ENCODE assay signal across 8 mouse cellular contexts in the genomic region with DNA sequence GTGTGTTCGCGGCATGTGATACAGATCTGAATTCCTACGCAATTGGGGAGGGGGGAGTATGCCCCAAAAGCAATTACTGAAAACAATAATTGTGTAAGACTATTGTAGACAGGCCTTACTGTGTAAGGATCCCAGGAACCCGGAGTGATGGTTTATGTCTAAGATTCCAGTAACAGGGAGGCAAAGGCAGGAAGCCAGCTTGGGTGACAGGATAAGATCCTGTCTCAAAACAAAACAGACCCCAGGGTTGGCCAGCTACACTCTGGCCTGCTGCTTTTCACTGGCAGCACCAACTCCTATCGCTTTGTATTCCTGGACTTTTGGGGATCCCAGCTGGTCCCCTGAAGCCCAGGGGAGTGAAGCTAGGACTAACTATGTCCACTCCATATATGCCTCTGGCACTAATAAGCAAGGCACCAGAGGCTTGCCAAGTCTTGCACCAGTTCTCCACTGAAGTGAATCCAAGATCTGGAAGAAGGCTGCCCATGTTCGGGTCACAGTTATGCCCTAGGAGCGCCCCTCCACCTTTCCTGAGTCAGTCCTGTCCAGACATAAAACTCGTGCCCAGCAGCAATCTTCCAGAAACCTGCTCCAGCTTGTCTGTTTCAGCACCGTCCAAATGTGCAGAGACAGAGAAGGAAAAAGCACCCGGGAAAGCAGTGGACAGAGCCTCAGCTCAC. TPM values are rescaled to one million over a fixed set of nuclear protein-coding genes. Genes with fewer than 3 reads are reported as not detected.
DNase-seq lines count a peak whose midpoint lies in the region; ATAC-seq and TF ChIP-seq lines count a peak whose summit lies in the region.

No protein-coding gene starts in this region.

- WGBS in neural tube, embryonic 11.5 days: 39% methylated on average over 10 of the region's 10 CpGs
- 13% methylated on average over 10 of the region's 10 CpGs for WGBS in embryonic facial prominence, embryonic 15.5 days
- WGBS in intestine, embryonic 14.5 days: 20% methylated on average over 10 of the region's 10 CpGs
- WGBS in liver, postnatal 0 days (ENCODE audit: insufficient replicate concordance): 29% methylated on average over 10 of the region's 10 CpGs

- no peak for TF ChIP-seq CTCF in liver, postnatal 0 days (IDR thresholded peaks at IDR 0.05; ENCODE audit: low read depth)

- H3K4me1 ChIP-seq in neural tube, embryonic 11.5 days (ENCODE audit: control insufficient read depth, insufficient read depth, low read length): peaks cover 68% of the 10 kb centered on the region
- peaks cover 87% of the 10 kb centered on the region for H3K4me1 ChIP-seq in embryonic facial prominence, embryonic 15.5 days
- H3K4me1 ChIP-seq in intestine, embryonic 14.5 days (replicated peaks; ENCODE audit: control insufficient read depth, insufficient read depth, low read length): peaks cover 67% of the 10 kb centered on the region
- peaks cover 62% of the 10 kb centered on the region for H3K4me1 ChIP-seq in liver, postnatal 0 days (ENCODE audit: insufficient read depth)

- intact Hi-C loops in left cerebral cortex, postnatal 25 days (cut with DNase I): no loop called here

- no peak for DNase-seq in neural tube, embryonic 11.5 days (ENCODE audit: low spot score)
- DNase-seq in neural tube, embryonic 10.5 days (ENCODE audit: extremely low spot score, low spot score): no peak
- no peak for DNase-seq in intestine, embryonic 14.5 days (ENCODE audit: low spot score)
- peak; percentile 12 for DNase-seq in liver, postnatal 0 days
- no peak for DNase-seq in natural killer cell, adult 2 months (ENCODE audit: low spot score in 2 of 2)
- no peak for DNase-seq in left cerebral cortex, postnatal 25 days (ENCODE audit: low spot score in 2 of 2)
- no peak for DNase-seq in adrenal gland, postnatal 36 days

- no peak for TF ChIP-seq EP300 in liver, postnatal 0 days (IDR thresholded peaks at IDR 0.05; ENCODE audit: low read depth)

- no peaks in the 10 kb centered on the region for H3K27me3 ChIP-seq in neural tube, embryonic 11.5 days (ENCODE audit: control insufficient read depth, insufficient read depth, low read length)
- H3K27me3 ChIP-seq in embryonic facial prominence, embryonic 15.5 days: no peaks in the 10 kb centered on the region
- H3K27me3 ChIP-seq in intestine, embryonic 14.5 days (replicated peaks; ENCODE audit: control insufficient read depth, insufficient read depth, low read length): no peaks in the 10 kb centered on the region
- H3K27me3 ChIP-seq in liver, postnatal 0 days (ENCODE audit: insufficient read depth, low read length): peaks cover 28% of the 10 kb centered on the region

- peak overlapping the region; percentile 30; the same call in 1 of the 2 replicates for H3K9ac ChIP-seq in neural tube, embryonic 11.5 days (ENCODE audit: low read length)
- no peak overlapping the region for H3K9ac ChIP-seq in embryonic facial prominence, embryonic 15.5 days
- H3K9ac ChIP-seq in intestine, embryonic 14.5 days (ENCODE audit: low read length): 0 out of 2 replicates have a peak overlapping the region, but pooled peaks have one; percentile 20
- H3K9ac ChIP-seq in liver, postnatal 0 days (replicated peaks): peak overlapping the region; percentile 64; the same call in 1 of the 2 replicates

- peak overlapping the region; percentile 51; the same call in 1 of the 2 replicates for H3K27ac ChIP-seq in neural tube, embryonic 11.5 days (ENCODE audit: low read depth, low read length)
- H3K27ac ChIP-seq in embryonic facial prominence, embryonic 15.5 days (replicated peaks): peak overlapping the region; percentile 88
- H3K27ac ChIP-seq in intestine, embryonic 14.5 days (ENCODE audit: low read depth): peak overlapping the region; percentile 86
- H3K27ac ChIP-seq in liver, postnatal 0 days (ENCODE audit: low read depth): peak overlapping the region; percentile 78

- no peaks in the 10 kb centered on the region for H3K9me3 ChIP-seq in neural tube, embryonic 11.5 days (ENCODE audit: control insufficient read depth, low read length)
- H3K9me3 ChIP-seq in embryonic facial prominence, embryonic 15.5 days (replicated peaks): no peaks in the 10 kb centered on the region
- H3K9me3 ChIP-seq in intestine, embryonic 14.5 days (ENCODE audit: control insufficient read depth, low read length): no peaks in the 10 kb centered on the region
- H3K9me3 ChIP-seq in liver, postnatal 0 days (ENCODE audit: low read length): no peaks in the 10 kb centered on the region

- H3K36me3 ChIP-seq in neural tube, embryonic 11.5 days (ENCODE audit: control insufficient read depth, insufficient read depth, low read length): no peaks in the 10 kb centered on the region
- H3K36me3 ChIP-seq in embryonic facial prominence, embryonic 15.5 days: no peaks in the 10 kb centered on the region
- H3K36me3 ChIP-seq in intestine, embryonic 14.5 days (ENCODE audit: control insufficient read depth, insufficient read depth, low read length): 0 out of 2 replicates have a peak, but pooled peaks cover 3% of the 10 kb centered on the region
- no peaks in the 10 kb centered on the region for H3K36me3 ChIP-seq in liver, postnatal 0 days (replicated peaks; ENCODE audit: insufficient read depth, low read length)

- H3K4me2 ChIP-seq in neural tube, embryonic 11.5 days (ENCODE audit: low read depth): peak overlapping the region; percentile 91
- H3K4me2 ChIP-seq in embryonic facial prominence, embryonic 15.5 days (replicated peaks): peak overlapping the region; percentile 69
- H3K4me2 ChIP-seq in intestine, embryonic 14.5 days (ENCODE audit: low read length): peak overlapping the region; percentile 77
- peak overlapping the region; percentile 86 for H3K4me2 ChIP-seq in liver, postnatal 0 days (ENCODE audit: low read depth, low read length)

- H3K4me3 ChIP-seq in neural tube, embryonic 11.5 days (ENCODE audit: low read depth, low read length): peak overlapping the region; percentile 78
- H3K4me3 ChIP-seq in embryonic facial prominence, embryonic 15.5 days (replicated peaks): peak overlapping the region; percentile 81
- H3K4me3 ChIP-seq in intestine, embryonic 14.5 days (ENCODE audit: low read depth, low read length): peak overlapping the region; percentile 86
- H3K4me3 ChIP-seq in liver, postnatal 0 days (ENCODE audit: low read depth, low read length): peak overlapping the region; percentile 59

- ATAC-seq in neural tube, embryonic 11.5 days (ENCODE audit: insufficient read depth, low FRiP score, low TSS enrichment): no peak; the same call in 1 of the 2 replicates
- ATAC-seq in embryonic facial prominence, embryonic 15.5 days (ENCODE audit: insufficient number of reproducible peaks, low FRiP score, low TSS enrichment, low read depth): no peak
- 0 out of 2 replicates have a peak, but pooled peaks have one; percentile 1 for ATAC-seq in intestine, embryonic 14.5 days (replicated peaks; ENCODE audit: low FRiP score, low TSS enrichment, low read depth)
- ATAC-seq in liver, postnatal 0 days: no peak

RNA-seq across cellular contexts. Expression of gene Bcar1, which starts 11.1 kb away (rescaled TPM):
- 60.3 and 62.5 TPM in 2 replicates for polyA plus RNA-seq in neural tube, embryonic 11.5 days (2014; fragmentation: Nextera tagmentation; extraction: Ambion mirVana)
- polyA plus RNA-seq in embryonic facial prominence, embryonic 15.5 days (2015; fragmentation: Nextera tagmentation; extraction: Ambion mirVana): 31.9 and 40.2 TPM in 2 replicates
- polyA plus RNA-seq in intestine, embryonic 14.5 days (2014; fragmentation: Nextera tagmentation; extraction: Ambion mirVana): 50.2 and 54.2 TPM in 2 replicates
- 9.9 and 11.6 TPM in 2 replicates for polyA plus RNA-seq in liver, postnatal 0 days (2015; fragmentation: Nextera tagmentation; extraction: Ambion mirVana)
- total RNA-seq in left cerebral cortex, postnatal 25 days (2021): 10 to 100 TPM; 50.6 to 51.7 TPM
- 10 to 100 TPM; 68.5 to 75.7 TPM for total RNA-seq in adrenal gland, postnatal 36 days (2021)

RNA-seq across cellular contexts. Expression of gene Ctrb1, which starts 41.7 kb away (rescaled TPM):
- not detected in 2 replicates for polyA plus RNA-seq in neural tube, embryonic 11.5 days (2014; fragmentation: Nextera tagmentation; extraction: Ambion mirVana)
- 0.32 TPM in 1 of 2 replicates, not detected in the other for polyA plus RNA-seq in embryonic facial prominence, embryonic 15.5 days (2015; fragmentation: Nextera tagmentation; extraction: Ambion mirVana)
- 387 TPM in 1 of 2 replicates, not detected in the other for polyA plus RNA-seq in intestine, embryonic 14.5 days (2014; fragmentation: Nextera tagmentation; extraction: Ambion mirVana)
- 0.13 and 38.9 TPM in 2 replicates for polyA plus RNA-seq in liver, postnatal 0 days (2015; fragmentation: Nextera tagmentation; extraction: Ambion mirVana)
- total RNA-seq in left cerebral cortex, postnatal 25 days (2021): not detected
- total RNA-seq in adrenal gland, postnatal 36 days (2021): under 1 TPM in 1 of 2 experiments, not detected in 1; 0.36 TPM
